Mouse (Mus musculus) spleen, embryonic (tissue): Measurements from ENCODE around the gene Katnbl1.

Source experiments
- CTCF ChIA-PET: fragments of 350-600 bp; sonication (Branson Sonifier 250); formaldehyde crosslinking; loops from one replicate; lab custom pipeline; 2022; lab: Charles Lee

Gene Katnbl1

DNA sequence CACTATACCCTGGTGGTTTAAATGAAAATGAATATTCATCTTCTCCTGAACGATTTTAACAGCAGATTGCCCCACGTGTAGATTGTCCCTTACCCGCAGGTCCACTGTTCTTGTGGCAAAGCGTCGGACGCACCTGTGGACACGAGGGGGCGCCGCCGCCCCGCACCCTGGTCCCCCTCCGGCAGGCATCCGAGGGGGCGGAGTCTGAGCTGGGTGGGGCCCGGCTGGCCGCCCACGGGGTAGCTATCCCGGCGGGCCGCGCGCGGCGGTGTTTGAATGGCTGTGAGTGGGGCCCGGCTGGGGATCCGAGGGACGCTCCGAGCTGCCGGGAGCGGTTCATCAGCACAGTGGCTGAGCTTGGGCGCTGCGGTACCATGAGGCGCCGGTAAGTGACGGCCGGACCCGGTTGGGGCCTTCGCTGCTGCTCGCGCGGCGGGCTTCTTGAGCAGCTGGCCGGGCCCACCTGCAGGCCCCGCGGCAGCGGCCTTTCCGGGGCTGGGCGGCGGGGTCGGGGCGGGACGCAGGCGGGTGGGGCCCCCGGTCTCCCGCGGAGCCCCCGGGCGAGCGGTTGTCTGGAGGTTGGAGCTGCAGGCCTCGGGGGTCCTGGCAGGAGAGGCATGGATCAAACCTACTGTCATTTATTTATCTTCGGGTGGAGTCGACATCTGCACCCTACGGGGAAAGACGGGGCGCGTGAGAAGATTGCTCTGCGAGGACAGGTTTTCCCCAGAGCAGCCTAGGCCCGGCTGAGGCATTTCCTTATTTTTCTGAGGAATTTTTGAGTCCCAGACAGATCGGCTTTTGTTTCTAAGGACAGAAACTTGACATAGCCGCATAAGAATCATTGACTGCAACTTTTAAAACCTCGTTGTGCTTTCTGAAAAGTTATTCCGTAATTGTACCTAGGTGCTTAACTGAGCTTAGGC, at the start of gene Katnbl1:
Gene Katnbl1, plus strand, starts transcription at position 239 of the 926 bp plus-strand sequence.
- CTCF ChIA-PET: interaction anchor here (1.1 to 1.4 kb wide), 4 partner anchors 12 to 78 kb away, joined by 3 to 5 read pairs (median 3); partner anchors contain the start of gene Emc4

DNA sequence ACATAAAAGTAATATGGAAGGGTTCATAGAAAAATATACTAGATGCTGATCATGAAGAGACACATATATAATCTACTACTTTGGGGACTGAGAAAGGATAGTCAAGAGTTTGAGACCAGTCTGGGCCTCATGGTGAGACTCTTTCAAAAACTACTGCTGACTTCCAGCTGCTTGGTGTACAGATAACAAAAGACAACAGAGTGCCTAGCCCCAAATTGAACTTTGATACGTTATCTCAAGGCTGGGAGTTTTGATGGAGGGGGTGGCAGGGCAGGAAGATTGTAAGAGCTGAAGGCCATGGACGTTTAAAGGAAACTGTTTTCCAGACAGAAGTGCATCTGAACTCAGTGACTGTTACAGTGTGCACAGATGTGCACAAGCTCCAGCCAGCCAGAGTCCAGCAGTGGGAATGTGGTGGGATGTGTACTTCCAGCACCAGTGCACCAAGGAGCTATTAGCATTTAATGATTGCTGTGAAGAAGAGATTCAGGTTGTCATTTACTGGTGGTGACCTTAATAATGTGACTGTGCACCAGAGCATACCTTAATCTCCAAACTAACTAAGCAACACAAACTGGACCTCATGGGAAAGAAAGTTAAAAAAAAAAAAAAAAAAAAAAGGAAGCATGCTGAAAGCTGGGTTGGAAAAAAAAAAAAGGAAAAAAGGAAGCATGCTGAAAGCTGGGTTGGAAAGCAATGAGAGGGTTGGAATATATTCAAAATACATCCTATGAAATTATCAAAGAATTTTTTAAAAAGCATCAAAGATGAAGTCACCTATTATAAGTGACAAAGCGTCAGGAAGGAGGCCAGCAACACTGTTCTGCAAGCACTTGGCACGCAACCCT, 46.7 kb upstream of the Katnbl1 start:
- CTCF ChIA-PET: no interaction called here

DNA sequence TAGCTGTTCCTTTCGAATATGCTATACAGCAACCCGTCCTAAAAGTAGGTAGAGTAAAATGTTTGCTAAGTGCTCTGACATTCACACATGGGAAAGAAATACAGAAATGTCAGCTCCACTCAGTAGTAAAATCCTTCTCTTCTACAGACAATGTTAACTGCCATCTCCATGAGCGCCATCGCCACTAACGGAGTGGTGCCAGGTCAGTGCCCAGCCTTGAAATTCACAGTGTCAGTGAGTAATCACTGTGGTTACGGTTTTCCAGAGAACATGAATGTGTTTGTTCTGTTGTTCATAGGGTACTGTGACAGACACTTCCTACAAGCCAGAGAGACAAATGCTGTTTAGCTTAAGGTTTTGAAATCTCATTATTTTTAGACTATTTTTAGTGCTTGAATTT, 41.8 kb upstream of the Katnbl1 start:
- CTCF ChIA-PET: no interaction called here

DNA sequence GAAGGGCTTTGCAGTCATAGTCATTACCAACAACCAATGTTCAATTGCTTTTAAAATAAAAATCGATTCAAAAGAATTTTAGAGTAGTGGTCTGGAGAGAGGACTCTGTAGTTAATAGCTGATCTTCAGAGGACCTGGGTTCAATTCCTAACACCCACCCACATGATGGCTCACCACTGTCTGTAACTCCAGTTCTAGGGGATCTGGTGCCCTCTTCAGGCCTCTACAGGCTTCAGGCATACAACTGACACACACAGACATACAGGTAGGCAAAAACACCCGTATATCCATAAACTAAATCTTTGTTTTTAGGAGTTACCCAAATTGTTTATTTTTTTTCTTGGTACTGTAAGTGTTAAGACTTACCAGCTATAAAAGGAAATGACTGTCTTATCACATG, 39.3 kb upstream of the Katnbl1 start:
- CTCF ChIA-PET: interaction anchor here (0.6 kb wide), 1 partner anchor 80 kb away, joined by 3 read pairs; no protein-coding TSS in a partner anchor

DNA sequence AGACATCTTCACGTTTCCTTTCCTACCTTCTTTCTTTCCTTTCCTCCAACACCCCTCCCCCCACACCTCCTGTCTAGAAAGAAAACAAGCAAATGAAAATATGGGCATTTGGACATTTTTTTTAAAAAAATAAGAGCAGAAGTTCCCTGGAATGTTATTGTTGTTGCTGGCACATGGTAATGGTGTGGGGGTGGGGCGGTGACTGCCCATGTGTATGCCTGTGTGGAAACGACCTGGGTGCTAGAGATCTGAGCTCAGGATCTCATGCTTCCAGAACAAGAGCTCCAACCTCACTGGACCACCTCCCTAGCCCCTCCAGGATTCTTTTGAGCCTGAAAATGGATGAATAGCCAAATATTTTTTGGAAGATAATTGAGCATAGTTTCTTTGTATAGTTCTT, 37.9 kb upstream of the Katnbl1 start:
- CTCF ChIA-PET: no interaction called here

DNA sequence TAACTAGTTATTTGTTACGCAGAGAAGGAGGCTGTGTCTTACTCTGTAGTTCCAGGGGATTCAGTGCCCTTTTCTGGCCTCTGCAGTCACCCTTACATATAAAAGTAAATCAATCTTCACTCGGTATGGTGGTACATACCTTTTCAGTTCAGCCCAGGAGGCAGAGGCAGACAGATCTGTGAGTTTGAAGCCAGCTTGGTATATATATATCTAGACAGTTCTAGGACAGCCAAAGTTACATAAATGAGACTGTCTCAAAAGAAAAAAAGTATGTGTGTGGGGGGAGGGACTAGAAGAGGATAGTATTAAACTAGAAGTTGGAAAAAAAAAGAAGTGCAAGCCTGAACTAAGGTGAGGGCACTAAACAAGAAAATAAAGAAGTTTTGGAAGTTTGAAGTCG, 30.8 kb upstream of the Katnbl1 start:
- CTCF ChIA-PET: no interaction called here

DNA sequence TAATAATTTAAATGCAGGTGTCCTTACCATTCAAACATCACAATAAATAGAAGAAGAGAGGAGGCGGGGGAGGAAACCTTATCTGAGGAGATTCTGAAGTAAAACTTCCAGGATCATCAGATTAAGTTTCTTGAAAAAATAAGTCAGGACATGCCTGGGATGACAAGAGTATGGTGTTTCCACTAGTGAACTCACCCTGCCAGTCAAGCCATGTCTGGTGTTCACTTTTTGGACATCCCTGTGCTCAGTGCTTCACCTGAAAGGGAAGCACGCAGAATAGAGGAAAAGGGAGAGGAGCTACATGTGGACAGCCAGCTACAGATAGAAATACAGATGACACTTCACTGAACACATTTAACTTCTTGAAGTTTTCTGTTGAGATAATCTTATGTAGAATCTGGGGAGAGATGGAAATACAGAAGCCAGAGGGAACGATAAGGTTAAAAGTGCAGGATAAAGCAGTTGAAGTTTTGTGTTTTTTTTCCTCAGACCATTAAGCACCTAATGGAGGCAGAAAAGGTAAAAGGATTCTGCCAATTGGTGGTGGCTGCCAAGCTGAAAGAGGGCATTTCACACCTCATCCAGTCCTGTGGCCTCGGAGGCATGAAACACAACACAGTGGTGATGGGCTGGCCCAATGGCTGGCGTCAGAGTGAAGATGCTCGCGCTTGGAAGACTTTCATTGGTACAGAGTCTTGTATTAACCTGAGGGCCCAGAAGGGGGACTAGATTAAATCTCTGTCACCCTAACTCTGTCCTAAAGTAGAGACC, 25.1 kb upstream of the Katnbl1 start:
- CTCF ChIA-PET: no interaction called here

DNA sequence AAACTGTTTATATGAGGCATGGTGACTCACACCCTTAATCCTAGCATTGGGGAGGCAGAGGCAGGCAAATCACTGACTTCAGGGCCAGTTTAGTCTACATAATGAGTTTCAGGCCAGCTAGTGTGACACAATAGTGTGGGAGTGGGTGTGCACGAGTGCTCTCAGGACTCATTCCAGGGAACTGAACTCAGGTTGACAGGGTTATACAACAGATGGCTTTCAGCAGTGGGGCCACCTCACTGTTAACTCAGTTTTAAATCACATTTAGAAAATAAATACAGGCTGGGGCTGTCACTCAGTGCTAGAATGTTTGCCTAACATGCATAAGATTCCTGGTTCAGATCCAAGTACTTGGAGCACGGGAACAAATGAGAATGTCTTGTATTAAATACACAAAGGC, 19.4 kb upstream of the Katnbl1 start:
- CTCF ChIA-PET: interaction anchor here (0.6 kb wide), 1 partner anchor 123 kb away, joined by 4 read pairs; no protein-coding TSS in a partner anchor

DNA sequence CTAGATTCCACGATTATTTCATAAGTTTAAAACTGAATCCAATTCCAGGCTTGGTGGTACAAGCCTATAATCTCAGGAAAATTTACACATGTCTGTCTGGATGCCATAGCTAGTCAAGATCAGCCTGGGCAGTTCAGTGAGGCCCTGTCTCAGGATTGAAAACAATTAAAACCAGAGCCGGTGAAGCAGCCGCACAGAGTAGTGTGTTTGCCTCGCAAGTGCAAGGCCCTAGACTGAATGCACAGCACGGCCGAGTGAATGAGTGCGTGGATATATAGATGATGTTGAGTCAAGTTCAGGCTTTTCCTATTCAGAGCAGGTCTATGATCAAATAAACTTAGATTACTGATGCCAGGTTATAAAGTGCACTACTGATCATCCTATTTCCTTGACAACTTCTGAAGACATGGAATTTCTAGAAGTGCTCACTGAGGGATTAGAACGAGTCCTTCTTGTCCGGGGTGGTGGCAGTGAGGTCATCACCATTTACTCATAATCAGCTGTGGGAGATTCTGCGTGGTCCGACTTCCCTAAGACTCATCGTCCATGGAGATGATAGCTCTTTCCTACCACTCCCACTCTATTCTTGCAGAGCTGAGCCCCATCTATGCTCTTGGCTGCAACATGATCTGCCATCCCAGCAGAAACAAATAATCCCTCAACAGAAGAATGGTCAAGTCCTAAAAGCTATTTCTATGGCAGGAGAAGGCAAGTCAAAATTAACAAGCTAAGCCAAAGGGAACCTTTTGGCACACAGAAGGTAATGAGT, 18.8 kb upstream of the Katnbl1 start:
- CTCF ChIA-PET: no interaction called here

DNA sequence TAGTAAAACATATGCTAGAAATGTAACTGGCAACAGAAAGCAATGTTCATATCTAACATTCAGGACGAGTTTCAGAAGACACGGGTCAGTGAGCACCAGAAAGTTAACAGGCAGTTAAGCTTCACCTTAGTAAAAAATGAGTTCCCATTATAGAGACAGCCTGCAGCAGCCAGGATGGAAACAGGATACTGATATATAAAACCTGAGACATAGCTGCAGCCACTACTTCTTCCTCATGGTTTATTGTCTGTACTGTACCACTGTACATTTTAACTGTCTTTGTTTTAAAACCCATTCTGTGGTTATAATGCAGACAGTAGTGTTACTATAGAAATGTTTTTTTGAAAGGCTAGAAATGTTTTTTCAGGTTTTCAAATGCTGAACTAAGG, 18.2 kb upstream of the Katnbl1 start:
- CTCF ChIA-PET: no interaction called here

DNA sequence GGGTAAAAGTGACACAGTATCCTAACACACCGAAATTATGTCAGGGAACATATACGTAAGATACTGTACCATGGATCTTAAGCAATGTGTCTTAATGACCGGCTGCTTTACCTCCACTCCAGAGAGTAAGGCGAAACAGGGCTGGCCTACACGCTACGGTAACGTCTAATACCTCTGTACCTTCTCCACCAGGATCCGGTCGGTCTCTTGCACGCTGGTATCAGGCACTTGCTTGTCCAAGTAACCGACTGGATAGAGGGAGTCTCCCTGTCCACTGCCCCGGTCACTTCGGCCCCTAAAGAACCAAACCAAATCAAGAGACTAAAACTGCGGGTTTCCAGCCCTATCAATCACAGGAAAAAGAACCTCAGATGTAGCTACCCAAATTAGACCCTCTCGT, 11.8 kb upstream of the Katnbl1 start:
- CTCF ChIA-PET: interaction anchor here (1.1 kb wide), 1 partner anchor 13 kb away, joined by 3 read pairs; no protein-coding TSS in a partner anchor

DNA sequence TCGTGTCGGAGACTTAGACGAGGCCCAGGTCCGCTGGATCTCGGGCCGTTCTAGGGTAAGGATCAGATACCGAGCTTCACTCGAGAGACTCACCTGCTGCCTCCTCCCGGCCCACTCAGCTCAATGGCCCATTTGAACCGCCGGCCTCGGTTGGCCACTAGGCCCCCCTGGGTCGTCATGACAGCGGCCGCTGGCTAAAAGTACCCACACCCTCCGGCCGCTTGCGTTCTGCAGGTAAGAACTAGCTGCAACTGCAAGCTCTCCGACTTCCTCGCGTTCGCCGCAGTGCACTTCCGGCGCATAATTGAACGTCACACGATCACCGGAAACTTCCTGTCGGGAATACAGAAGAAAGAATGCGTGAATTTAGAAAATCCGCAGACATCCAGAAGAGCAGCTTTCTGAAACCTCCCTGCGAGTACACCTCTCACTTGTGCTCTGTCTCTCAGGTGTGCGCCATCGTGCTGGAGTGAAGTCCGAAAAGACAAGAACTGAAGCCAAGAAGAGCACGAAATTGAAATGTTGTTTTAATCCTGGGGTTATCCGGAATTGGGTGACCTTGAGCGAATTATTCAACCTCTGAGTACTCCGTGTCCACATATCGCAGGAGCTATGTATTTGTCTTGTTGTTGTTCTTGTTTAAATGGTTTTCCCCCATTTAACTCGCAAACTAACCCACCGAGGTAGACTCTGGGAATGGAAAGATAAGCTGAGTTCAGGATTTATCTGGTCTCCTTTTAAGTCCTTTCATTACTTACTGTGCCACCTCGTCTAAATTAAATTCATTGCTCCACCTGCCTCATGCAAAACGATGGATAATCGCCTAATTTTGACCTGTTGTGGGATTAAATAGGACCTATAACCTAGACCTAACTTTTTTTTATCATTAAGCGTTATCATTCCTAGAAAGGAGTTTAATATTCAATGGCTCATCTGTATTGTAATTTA, 11.0 kb upstream of the Katnbl1 start, which contains the start of gene Emc4:
Gene Emc4, minus strand, starts transcription at position 302 of the 948 bp plus-strand sequence.
- CTCF ChIA-PET: interaction anchor here (0.9 to 1.1 kb wide), 2 partner anchors 12 to 81 kb away, joined by 3 read pairs; no protein-coding TSS in a partner anchor

DNA sequence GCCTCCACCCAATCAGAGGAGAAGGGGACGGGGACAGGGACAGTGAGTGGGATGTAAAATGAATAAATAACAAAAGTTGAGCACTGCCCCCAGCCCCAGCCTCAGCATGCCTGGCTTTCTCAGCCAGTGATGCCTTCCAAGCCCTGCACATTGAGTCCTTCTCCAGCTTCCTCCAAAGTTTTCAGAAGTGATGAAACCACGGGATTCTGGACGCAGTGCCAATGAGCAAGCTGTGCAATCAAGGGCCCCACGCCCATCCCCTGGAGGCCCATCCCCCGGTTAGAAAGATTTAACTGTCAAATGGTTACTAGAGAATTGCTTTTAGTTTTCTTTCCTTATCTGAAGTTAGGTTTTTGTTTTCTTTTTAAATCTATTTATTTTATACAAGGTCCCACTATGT, 9.1 kb upstream of the Katnbl1 start:
- CTCF ChIA-PET: interaction anchor here (0.6 kb wide), 1 partner anchor 109 kb away, joined by 7 read pairs; no protein-coding TSS in a partner anchor

DNA sequence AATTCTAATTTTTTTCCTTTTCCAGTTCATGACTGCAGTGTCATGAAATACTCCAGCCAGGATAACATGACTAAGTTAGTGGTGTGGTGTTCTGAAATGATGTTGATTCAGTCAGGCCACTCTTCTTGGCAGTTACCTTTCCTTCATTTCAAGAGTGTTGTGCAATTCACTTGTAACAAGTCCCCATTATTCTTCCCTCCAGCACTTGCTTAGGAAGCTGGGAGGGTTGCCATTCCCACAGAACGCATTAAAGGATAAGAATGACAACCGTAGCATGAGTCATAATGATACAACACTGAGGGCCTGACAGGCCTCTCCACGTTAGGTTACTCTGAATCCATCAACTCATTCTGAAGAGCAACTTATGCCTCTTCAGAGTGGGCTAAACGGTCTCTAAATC, 5.9 kb upstream of the Katnbl1 start:
- CTCF ChIA-PET: interaction anchor here (0.8 kb wide), 1 partner anchor 9 kb away, joined by 3 read pairs; no protein-coding TSS in a partner anchor

DNA sequence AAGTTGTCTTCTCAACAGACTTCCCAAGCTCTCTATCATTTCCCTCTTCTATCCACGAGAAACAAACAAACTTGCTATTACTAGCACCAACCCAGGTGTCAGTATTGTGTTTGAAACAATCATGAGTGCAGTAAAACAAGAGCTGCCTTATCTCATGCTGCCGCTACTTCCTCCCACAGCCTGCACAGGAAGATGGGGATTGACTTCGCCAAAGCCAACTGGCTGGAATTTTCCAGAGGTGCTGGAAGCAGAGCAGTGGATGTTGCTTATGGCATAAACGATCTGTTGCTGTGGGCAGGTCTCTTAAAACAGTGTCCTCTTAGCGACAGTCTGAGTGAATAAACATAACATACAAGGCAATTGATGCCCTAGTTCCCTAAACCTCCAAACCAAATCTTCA, 4.4 kb upstream of the Katnbl1 start:
- CTCF ChIA-PET: interaction anchor here (0.6 kb wide), 1 partner anchor 16 kb away, joined by 3 read pairs; no protein-coding TSS in a partner anchor

DNA sequence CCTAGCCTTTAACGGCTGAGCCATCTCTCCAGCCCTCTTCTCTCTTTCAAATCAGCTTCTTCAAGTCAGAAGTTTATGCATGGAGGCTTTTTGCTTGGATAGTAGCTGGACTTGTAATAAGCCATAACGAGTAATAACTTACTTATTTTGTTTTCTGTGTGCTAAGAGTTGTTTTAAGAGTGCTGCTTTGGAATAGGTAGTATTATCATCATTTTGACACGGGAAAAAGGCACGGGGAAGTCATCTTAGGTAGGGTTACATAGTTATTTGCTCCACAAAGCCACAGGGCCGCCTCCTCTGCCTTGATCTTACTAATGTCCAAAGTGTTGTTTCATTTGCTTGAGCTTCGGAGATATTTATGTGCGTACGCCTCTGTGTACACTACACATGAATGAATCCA, 1.1 kb downstream of the Katnbl1 start:
- CTCF ChIA-PET: interaction anchor here (1.1 to 1.4 kb wide), 4 partner anchors 12 to 77 kb away, joined by 3 to 5 read pairs (median 3); partner anchors contain the start of gene Emc4

DNA sequence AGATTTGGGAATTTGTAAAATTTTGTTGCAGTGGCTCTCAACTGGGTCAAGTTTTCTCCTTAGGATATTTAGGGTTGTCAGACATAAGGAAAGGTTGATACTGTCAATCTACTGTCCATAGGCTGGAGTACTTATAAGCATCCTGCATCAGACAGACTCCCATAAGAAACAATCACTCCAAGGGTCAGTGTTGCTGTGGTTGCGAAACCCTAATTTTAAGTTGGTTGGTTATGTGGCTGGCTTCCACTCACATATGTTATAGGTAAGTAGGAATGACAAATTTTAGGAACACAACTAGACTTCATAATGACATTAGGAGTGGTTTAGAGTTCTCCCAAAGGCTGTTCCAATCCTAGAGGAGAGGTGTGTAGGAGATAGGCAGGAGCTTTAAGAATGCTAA, 2.2 kb downstream of the Katnbl1 start:
- CTCF ChIA-PET: no interaction called here

DNA sequence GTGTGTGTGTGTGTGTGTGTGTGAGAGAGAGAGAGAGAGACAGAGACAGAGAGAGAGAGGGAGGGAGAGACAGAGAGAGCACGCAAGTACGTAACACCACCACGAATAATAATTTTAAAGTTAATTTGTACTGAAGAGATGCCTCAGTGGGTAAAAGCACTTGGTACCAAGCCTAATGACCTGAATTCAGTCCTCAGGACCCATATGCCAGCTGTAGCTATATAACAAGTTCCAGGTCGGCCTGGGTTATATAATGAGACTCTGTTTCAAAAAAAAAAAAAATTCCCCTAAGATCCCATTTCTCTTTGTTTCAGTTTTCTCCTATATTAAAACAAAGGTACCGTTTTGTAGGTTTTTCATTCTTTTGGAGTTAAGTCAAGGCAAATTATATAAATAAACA, 11.8 kb downstream of the Katnbl1 start:
- CTCF ChIA-PET: interaction anchor here (0.7 kb wide), 1 partner anchor 16 kb away, joined by 3 read pairs; no protein-coding TSS in a partner anchor
